Mouse (Mus musculus) heart, adult 2 months (tissue): ENCODE results near the gene Tubb1. TPM values are rescaled to one million over a fixed set of nuclear protein-coding genes. Genes with fewer than 3 reads are reported as not detected.

Source experiments
- DNase-seq, 2 experiments: peaks; one replicate each; pipeline ENCODE4 v3.0.0; 2021
- H3K27ac ChIP-seq: fragments of 200-600 bp; 2 replicates; pipeline ENCODE4 v1.8.1; 2022
- H3K27me3 ChIP-seq: fragments of 200-500 bp; 2 replicates; pipeline ENCODE4 v1.6.1; 2012; ENCODE audit warnings: mild to moderate bottlenecking, low read length, inconsistent platforms, mixed read lengths; ENCODE audit not compliant: control insufficient read depth, insufficient read depth
- H3K36me3 ChIP-seq: fragments of 200-500 bp; 2 replicates; pipeline ENCODE4 v1.6.1; 2012; ENCODE audit warnings: low read length, inconsistent platforms; ENCODE audit not compliant: control insufficient read depth, insufficient read depth
- H3K4me1 ChIP-seq: fragments of 200-500 bp; 2 replicates; pipeline ENCODE4 v1.6.1; 2011; ENCODE audit warnings: low read length; ENCODE audit not compliant: control insufficient read depth, insufficient read depth
- H3K4me3 ChIP-seq: fragments of 200-600 bp; 2 replicates; pipeline ENCODE4 v1.8.1; 2022
- H3K79me2 ChIP-seq: fragments of 200-500 bp; replicated peaks from 2 replicates; pipeline ENCODE4 v1.6.1; 2012; ENCODE audit warnings: mild to moderate bottlenecking, inconsistent platforms, low read length, moderate library complexity, mixed read lengths; ENCODE audit not compliant: control insufficient read depth, insufficient read depth
- H3K9ac ChIP-seq: fragments of 200-500 bp; 2 replicates; pipeline ENCODE4 v1.6.1; 2012; ENCODE audit warnings: low read depth, mild to moderate bottlenecking, control low read depth, inconsistent platforms, low read length, mixed read lengths
- CTCF ChIP-seq: fragments of 200-600 bp; IDR thresholded peaks from 2 replicates; pipeline ENCODE4 v1.8.1; 2022; ENCODE audit warnings: antibody characterized with exemption, mild to moderate bottlenecking, moderate library complexity
- EP300 ChIP-seq: fragments of 200-500 bp; IDR thresholded peaks from 2 replicates; pipeline ENCODE4 v1.6.1; 2011; ENCODE audit warnings: low read depth, low read length, control low read depth; ENCODE audit not compliant: insufficient read depth
- POLR2A ChIP-seq: fragments of 200-500 bp; IDR thresholded peaks from 2 replicates; pipeline ENCODE4 v1.6.1; 2011; ENCODE audit warnings: mild to moderate bottlenecking, low read depth, low read length, control low read depth; ENCODE audit not compliant: insufficient read depth
- WGBS: fragments of 180-500 bp; shearing (Covaris S2); methylation state at CpG from one replicate; pipeline ENCODE4 v1.1.7; 2018; 5-methylcytosine and 5-hydroxymethylcytosine counted together
- intact Hi-C: fragments of 180-260 bp; cut with DNase I; formaldehyde crosslinking; loops from one replicate; pipeline ENCODE4 v1.15.1; 2025
- polyA plus RNA-seq: library from polyadenylated mRNA; depleted of rRNA; stranded (reverse); fragments of >200 nt; gene quantifications from 2 replicates; pipeline ENCODE4 v1.2.3, GENCODE M21; 2012
- total RNA-seq, 2 experiments: library from RNA; stranded (reverse); gene quantifications; 2 replicates each; pipeline ENCODE4 v1.2.3; 2021

Tubb1 gene
- total and polyA plus RNA-seq, 3 experiments: 4.1 to 21.4 (median 9.7) TPM

- no peak overlapping the region for H3K4me3 ChIP-seq
- no peak overlapping the region for H3K9ac ChIP-seq
- peak in 1 of 2 experiments; percentile 49 for DNase-seq
- no peak for TF ChIP-seq CTCF
- no peak for TF ChIP-seq POLR2A
- TF ChIP-seq EP300: no peak
- no peak overlapping the region; the same call in 1 of the 2 replicates for H3K27ac ChIP-seq
- H3K27me3 ChIP-seq: no peaks in the 10 kb centered on the region
- peaks cover 5% of the 10 kb centered on the region for H3K4me1 ChIP-seq
- H3K36me3 ChIP-seq: no peaks in the 10 kb centered on the region
- no peaks in the 10 kb centered on the region for H3K79me2 ChIP-seq
- intact Hi-C loops: loop anchor here (2.0 kb wide), 1 partner anchor 25 kb away; the partner anchor contains the start of gene Nelfcd
- 66% methylated on average over 5 of the region's 5 CpGs for WGBS
Observed at GRCm38 (mm10) chr2:174439450-174439838, 11.1 kb upstream of the Tubb1 start.

- intact Hi-C loops: loop anchor here (2.0 kb wide), 1 partner anchor 25 kb away; the partner anchor contains the start of gene Nelfcd
- no peak for TF ChIP-seq EP300
- no peak for TF ChIP-seq POLR2A
- no peak for TF ChIP-seq CTCF
- Histone ChIP-seq H3K4me3 (no peak overlapping the region), H3K79me2 (no peaks in the 10 kb centered on the region), H3K4me1 (peaks cover 5% of the 10 kb centered on the region), H3K27me3 (no peaks in the 10 kb centered on the region), H3K36me3 (no peaks in the 10 kb centered on the region), H3K27ac (no peak overlapping the region), H3K9ac (no peak overlapping the region)
- WGBS: 87% methylated on average over 9 of the region's 9 CpGs
- DNase-seq: no peak
Observed at GRCm38 (mm10) chr2:174439961-174440360, 10.5 kb upstream of the Tubb1 start.

GRCm38 (mm10) chr2:174441898-174442297, 8.6 kb upstream of the Tubb1 start:
- intact Hi-C loops: no loop called here

GRCm38 (mm10) chr2:174442460-174442859, 8.0 kb upstream of the Tubb1 start:
- peak overlapping the region; percentile 23; the same call in 1 of the 2 replicates for H3K27ac ChIP-seq
- intact Hi-C loops: no loop called here
- H3K79me2 ChIP-seq: no peaks in the 10 kb centered on the region
- peak in 1 of 2 experiments; percentile 25 for DNase-seq
- no peaks in the 10 kb centered on the region for H3K27me3 ChIP-seq
- WGBS: 34% methylated on average over 9 of the region's 9 CpGs
- no peaks in the 10 kb centered on the region for H3K36me3 ChIP-seq
- no peak for TF ChIP-seq POLR2A
- no peak for TF ChIP-seq CTCF
- TF ChIP-seq EP300: no peak
- no peak overlapping the region for H3K4me3 ChIP-seq
- H3K4me1 ChIP-seq: peaks cover 3% of the 10 kb centered on the region
- H3K9ac ChIP-seq: no peak overlapping the region

More at GRCm38 (mm10) chr2:174441898-174442297, 8.6 kb upstream of the Tubb1 start:
- peaks cover 5% of the 10 kb centered on the region for H3K4me1 ChIP-seq
- H3K36me3 ChIP-seq: no peaks in the 10 kb centered on the region
- 67% methylated on average over 4 of the region's 4 CpGs for WGBS
- H3K79me2 ChIP-seq: no peaks in the 10 kb centered on the region
- TF ChIP-seq POLR2A (no peak), CTCF (no peak)
- H3K4me3 ChIP-seq: no peak overlapping the region
- no peak overlapping the region for H3K9ac ChIP-seq
- no peak overlapping the region for H3K27ac ChIP-seq
- no peak for DNase-seq
- H3K27me3 ChIP-seq: no peaks in the 10 kb centered on the region

GRCm38 (mm10) chr2:174443046-174443445, 7.4 kb upstream of the Tubb1 start:
- Histone ChIP-seq H3K9ac (no peak overlapping the region), H3K79me2 (no peaks in the 10 kb centered on the region), H3K36me3 (no peaks in the 10 kb centered on the region), H3K27ac (no peak overlapping the region), H3K27me3 (no peaks in the 10 kb centered on the region), H3K4me3 (no peak overlapping the region), H3K4me1 (peaks cover 2% of the 10 kb centered on the region)
- TF ChIP-seq CTCF (no peak), EP300 (no peak), POLR2A (no peak)
- intact Hi-C loops: no loop called here
- no peak for DNase-seq
- WGBS: 32% methylated on average over 2 of the region's 2 CpGs

- Histone ChIP-seq H3K4me3 (no peak overlapping the region), H3K27ac (no peak overlapping the region), H3K27me3 (no peaks in the 10 kb centered on the region), H3K4me1 (no peaks in the 10 kb centered on the region; the same call in none of the 2 replicates), H3K9ac (no peak overlapping the region), H3K79me2 (no peaks in the 10 kb centered on the region), H3K36me3 (no peaks in the 10 kb centered on the region)
- DNase-seq: no peak
- WGBS: 78% methylated on average over 7 of the region's 7 CpGs
- intact Hi-C loops: no loop called here
- TF ChIP-seq EP300: no peak
- no peak for TF ChIP-seq POLR2A
- no peak for TF ChIP-seq CTCF
Observed at GRCm38 (mm10) chr2:174444359-174444758, 6.1 kb upstream of the Tubb1 start.

GRCm38 (mm10) chr2:174445018-174445417, 5.5 kb upstream of the Tubb1 start:
- WGBS: 82% methylated on average over 6 of the region's 6 CpGs
- Histone ChIP-seq H3K27ac (no peak overlapping the region), H3K4me3 (no peak overlapping the region), H3K79me2 (no peaks in the 10 kb centered on the region), H3K9ac (no peak overlapping the region), H3K4me1 (no peaks in the 10 kb centered on the region; the same call in none of the 2 replicates), H3K27me3 (no peaks in the 10 kb centered on the region), H3K36me3 (no peaks in the 10 kb centered on the region)
- intact Hi-C loops: no loop called here
- no peak for DNase-seq
- TF ChIP-seq EP300: no peak
- TF ChIP-seq POLR2A: no peak
- no peak for TF ChIP-seq CTCF
